Mouse (Mus musculus): ENCODE data around the gene Mtor. TPM values are rescaled to one million over a fixed set of nuclear protein-coding genes. Genes with fewer than 3 reads are reported as not detected.

The Mtor gene
- polyA plus RNA-seq, 1 experiment from 2014 or later: 12.7 TPM

- 85% methylated on average over 14 of the region's 14 CpGs for WGBS
- no peak for ATAC-seq (replicated peaks; ENCODE audit: insufficient number of reproducible peaks, insufficient read depth, low FRiP score, low read depth)
- Histone ChIP-seq H3K4me1 (replicated peaks) (no peaks in the 10 kb centered on the region), H3K36me3 (peaks cover 16% of the 10 kb centered on the region), H3K4me2 (no peak within 1 kb of the TSS), H3K27me3 (no peaks in the 10 kb centered on the region), H3K9ac (no peak within 1 kb of the TSS), H3K9me3 (replicated peaks) (no peaks in the 10 kb centered on the region), H3K4me3 (no peak within 1 kb of the TSS), H3K27ac (no peak within 1 kb of the TSS)
Measured at GRCm38 (mm10) chr4:148602357-148603120, 154.1 kb downstream of the Mtor start, which contains the start of gene Masp2. Masp2 (plus strand) TSS chr4:148602554.

GRCm38 (mm10) chr4:148603376-148604139 is 155.1 kb downstream of the Mtor start:
- no peaks in the 10 kb centered on the region for H3K27me3 ChIP-seq
- no peak overlapping the region for H3K9ac ChIP-seq
- H3K27ac ChIP-seq: no peak overlapping the region
- WGBS: 67% methylated on average over 10 of the region's 10 CpGs
- H3K4me3 ChIP-seq: no peak overlapping the region
- no peak overlapping the region for H3K4me2 ChIP-seq
- peaks cover 9% of the 10 kb centered on the region for H3K36me3 ChIP-seq
- H3K9me3 ChIP-seq (replicated peaks): no peaks in the 10 kb centered on the region
- H3K4me1 ChIP-seq (replicated peaks): peaks cover 8% of the 10 kb centered on the region
- ATAC-seq (replicated peaks; ENCODE audit: insufficient number of reproducible peaks, insufficient read depth, low FRiP score, low read depth): no peak

DNA sequence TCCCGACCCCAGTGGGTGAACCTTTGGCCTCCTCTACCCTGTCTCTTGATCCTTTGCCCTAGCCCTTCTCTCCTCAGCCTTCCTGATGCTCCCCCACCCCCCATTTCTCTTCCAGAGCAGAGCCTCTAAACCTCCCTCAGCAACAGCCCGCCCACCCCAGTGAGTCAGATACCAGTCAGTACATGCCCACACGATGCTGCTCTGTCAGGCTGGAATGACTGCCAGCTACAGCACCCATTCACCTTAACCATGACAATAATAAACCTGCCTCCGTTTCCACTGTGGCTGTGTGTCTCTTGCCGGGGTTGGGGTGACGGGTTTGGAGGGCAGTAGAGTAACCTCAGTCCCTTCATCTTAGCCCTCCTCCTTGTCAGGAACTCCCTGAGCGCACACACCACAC is 155.7 kb downstream of the Mtor start:
- H3K9ac ChIP-seq: no peak overlapping the region
- H3K27ac ChIP-seq: no peak overlapping the region
- H3K4me1 ChIP-seq (replicated peaks): peaks cover 12% of the 10 kb centered on the region
- no peak overlapping the region for H3K4me2 ChIP-seq
- no peaks in the 10 kb centered on the region for H3K27me3 ChIP-seq
- no peak for ATAC-seq (replicated peaks; ENCODE audit: insufficient number of reproducible peaks, insufficient read depth, low FRiP score, low read depth)
- H3K4me3 ChIP-seq: no peak overlapping the region
- 75% methylated on average over 7 of the region's 7 CpGs for WGBS
- no peaks in the 10 kb centered on the region for H3K9me3 ChIP-seq (replicated peaks)
- 0 out of 2 replicates have a peak, but pooled peaks cover 4% of the 10 kb centered on the region for H3K36me3 ChIP-seq

GRCm38 (mm10) chr4:148604541-148605165 is 156.2 kb downstream of the Mtor start:
- Histone ChIP-seq H3K4me1 (replicated peaks) (peaks cover 12% of the 10 kb centered on the region), H3K27ac (no peak overlapping the region), H3K4me2 (no peak overlapping the region), H3K36me3 (no peaks in the 10 kb centered on the region), H3K27me3 (no peaks in the 10 kb centered on the region), H3K9me3 (replicated peaks) (no peaks in the 10 kb centered on the region), H3K9ac (no peak overlapping the region), H3K4me3 (no peak overlapping the region)
- no peak; the same call in 1 of the 2 replicates for ATAC-seq (replicated peaks; ENCODE audit: insufficient number of reproducible peaks, insufficient read depth, low FRiP score, low read depth)
- WGBS: 86% methylated on average over 3 of the region's 3 CpGs

Other genes with a start within 250 kb of the Mtor start
- gene Disp3, start 160.6 kb upstream of the Mtor start, polyA plus RNA-seq (2015; fragmentation: Nextera tagmentation; extraction: Ambion mirVana): 0.05 TPM in 1 of 2 replicates, not detected in the other
- gene Ubiad1, start 3.8 kb upstream of the Mtor start, polyA plus RNA-seq (2015; fragmentation: Nextera tagmentation; extraction: Ambion mirVana): 19.5 and 22.8 TPM in 2 replicates
- 14.4 and 16.5 TPM in 2 replicates for gene Angptl7, start 51.8 kb downstream of the Mtor start, polyA plus RNA-seq (2015; fragmentation: Nextera tagmentation; extraction: Ambion mirVana)
- gene Exosc10, start 109.8 kb downstream of the Mtor start, polyA plus RNA-seq (2015; fragmentation: Nextera tagmentation; extraction: Ambion mirVana): 56.4 and 71.5 TPM in 2 replicates
- gene Srm, start 142.9 kb downstream of the Mtor start, polyA plus RNA-seq (2015; fragmentation: Nextera tagmentation; extraction: Ambion mirVana): 76.8 and 113 TPM in 2 replicates
- 0.39 TPM in 1 of 2 replicates, not detected in the other for gene Masp2, start 153.9 kb downstream of the Mtor start, polyA plus RNA-seq (2015; fragmentation: Nextera tagmentation; extraction: Ambion mirVana)
- gene Tardbp, start 178.4 kb downstream of the Mtor start, polyA plus RNA-seq (2015; fragmentation: Nextera tagmentation; extraction: Ambion mirVana): 153 and 176 TPM in 2 replicates
- gene Gm572, start 194.7 kb downstream of the Mtor start, polyA plus RNA-seq (2015; fragmentation: Nextera tagmentation; extraction: Ambion mirVana): 0.16 and 0.38 TPM in 2 replicates